Mouse (Mus musculus) G1E (cell line): Measurements from ENCODE around the gene Krt36. TPM values are rescaled to one million over a fixed set of nuclear protein-coding genes. Genes with fewer than 3 reads are reported as not detected.

Experiments
- ATAC-seq: 2 replicates; pipeline ENCODE4 v1.8.0; 2016; ENCODE audit warnings: mild to moderate bottlenecking; ENCODE audit not compliant: insufficient number of reproducible peaks, poor library complexity, low FRiP score, severe bottlenecking; ENCODE audit errors: extremely low read depth
- DNase-seq: peaks from one replicate; pipeline ENCODE4 v3.0.0; 2012; ENCODE audit warnings: low spot score
- H3K27me3 ChIP-seq: 2 replicates; pipeline ENCODE4 v1.6.1; 2012; ENCODE audit warnings: mild to moderate bottlenecking, low read length, inconsistent platforms; ENCODE audit not compliant: insufficient read depth
- H3K36me3 ChIP-seq: replicated peaks from 2 replicates; pipeline ENCODE3; 2012; ENCODE audit warnings: mild to moderate bottlenecking, inconsistent platforms
- H3K4me1 ChIP-seq: 2 replicates; pipeline ENCODE4 v1.6.1; 2012; ENCODE audit warnings: low read depth, low read length, inconsistent platforms, mixed read lengths; ENCODE audit not compliant: insufficient read depth
- H3K4me3 ChIP-seq: 2 replicates; pipeline ENCODE4 v1.5.1; 2012; ENCODE audit warnings: low read depth, mild to moderate bottlenecking, inconsistent platforms, low read length, moderate library complexity, mixed read lengths
- H3K9me3 ChIP-seq: replicated peaks from 2 replicates; pipeline ENCODE4 v1.6.1; 2012; ENCODE audit warnings: inconsistent platforms
- CTCF ChIP-seq: IDR thresholded peaks from 2 replicates; pipeline ENCODE4 v1.5.1; 2012; ENCODE audit warnings: low read depth, low read length, inconsistent platforms, mixed read lengths
- GATA1 ChIP-seq: IDR thresholded peaks from 2 replicates; pipeline ENCODE4 v1.6.1; 2012; ENCODE audit warnings: borderline replicate concordance, low read length, inconsistent platforms, mixed read lengths
- GATA2 ChIP-seq: IDR thresholded peaks from 2 replicates; pipeline ENCODE4 v1.6.1; 2012; ENCODE audit warnings: low read depth, low read length, inconsistent platforms, borderline replicate concordance
- POLR2AphosphoS5 ChIP-seq: IDR thresholded peaks from 2 replicates; pipeline ENCODE4 v1.6.1; 2012; ENCODE audit warnings: low read depth, low read length, inconsistent platforms; ENCODE audit not compliant: insufficient replicate concordance
- TAL1 ChIP-seq: conservative IDR thresholded peaks from 2 replicates; pipeline ENCODE4 v1.6.1; 2012; ENCODE audit warnings: low read depth, low read length, inconsistent platforms, mixed read lengths
- polyA plus RNA-seq: library from polyadenylated mRNA; stranded (reverse); fragments of >175 nt; gene quantifications from 2 replicates; pipeline ENCODE4 v1.2.3, GENCODE M21; 2012
- total RNA-seq, 2 experiments: library from RNA; stranded (forward) in 1 of 2; stranded (reverse) in 1 of 2; fragments of 200-1000 nt in 1 of 2; fragments of >200 nt in 1 of 2; fragmentation: Nextera tagmentation in 1 of 2; gene quantifications; 2 replicates each; pipeline ENCODE4 v1.2.3; 2014 to 2017

Krt36 gene
- total and polyA plus RNA-seq, 3 experiments, result not detected

GRCm38 (mm10) chr11:100120331-100120730, 14.9 kb upstream of the Krt36 start:
- Histone ChIP-seq H3K4me3 (no peak overlapping the region), H3K4me1 (no peaks in the 10 kb centered on the region), H3K9me3 (peaks cover 82% of the 10 kb centered on the region), H3K36me3 (no peaks in the 10 kb centered on the region), H3K27me3 (peaks cover 4% of the 10 kb centered on the region; the same call in 1 of the 2 replicates)
- DNase-seq (no peak), ATAC-seq (no peak)
- TF ChIP-seq GATA2, result no peak
- TF ChIP-seq CTCF, result no peak
- no peak for TF ChIP-seq POLR2AphosphoS5
- no peak for TF ChIP-seq GATA1
- TF ChIP-seq TAL1, result no peak

GRCm38 (mm10) chr11:100113742-100114029, 8.3 kb upstream of the Krt36 start:
- TF ChIP-seq CTCF, result no peak
- TF ChIP-seq GATA1, result no peak
- no peak for TF ChIP-seq POLR2AphosphoS5
- TF ChIP-seq GATA2, result no peak
- TF ChIP-seq TAL1, result no peak
- no peaks in the 10 kb centered on the region for H3K36me3 ChIP-seq
- H3K9me3 ChIP-seq, result peaks cover 78% of the 10 kb centered on the region
- DNase-seq (no peak), ATAC-seq (no peak)
- no peaks in the 10 kb centered on the region; the same call in 1 of the 2 replicates for H3K27me3 ChIP-seq
- no peaks in the 10 kb centered on the region for H3K4me1 ChIP-seq
- no peak overlapping the region for H3K4me3 ChIP-seq

GRCm38 (mm10) chr11:100112935-100113741, 7.7 kb upstream of the Krt36 start:
- Histone ChIP-seq H3K27me3 (no peaks in the 10 kb centered on the region; the same call in 1 of the 2 replicates), H3K4me1 (no peaks in the 10 kb centered on the region), H3K9me3 (peaks cover 75% of the 10 kb centered on the region), H3K36me3 (no peaks in the 10 kb centered on the region), H3K4me3 (no peak overlapping the region)
- no peak for DNase-seq
- TF ChIP-seq GATA2 (no peak), CTCF (no peak), POLR2AphosphoS5 (no peak), TAL1 (no peak), GATA1 (no peak)
- ATAC-seq, result no peak

GRCm38 (mm10) chr11:100102693-100103429, 2.6 kb downstream of the Krt36 start:
- Histone ChIP-seq H3K4me3 (no peak overlapping the region), H3K36me3 (no peaks in the 10 kb centered on the region), H3K4me1 (no peaks in the 10 kb centered on the region), H3K27me3 (no peaks in the 10 kb centered on the region), H3K9me3 (peaks cover 82% of the 10 kb centered on the region)
- DNase-seq, result no peak
- no peak for ATAC-seq
- TF ChIP-seq GATA1, result no peak

GRCm38 (mm10) chr11:100100391-100100790, 5.0 kb downstream of the Krt36 start:
- Histone ChIP-seq H3K9me3 (peaks cover 95% of the 10 kb centered on the region), H3K36me3 (no peaks in the 10 kb centered on the region), H3K27me3 (no peaks in the 10 kb centered on the region), H3K4me1 (no peaks in the 10 kb centered on the region), H3K4me3 (no peak overlapping the region)
- ATAC-seq (no peak), DNase-seq (no peak)
- TF ChIP-seq CTCF (no peak), GATA2 (no peak), GATA1 (no peak), TAL1 (no peak), POLR2AphosphoS5 (no peak)

GRCm38 (mm10) chr11:100097819-100098218, 7.6 kb downstream of the Krt36 start:
- TF ChIP-seq CTCF (no peak), GATA2 (no peak), POLR2AphosphoS5 (no peak), TAL1 (no peak), GATA1 (no peak)
- no peaks in the 10 kb centered on the region for H3K27me3 ChIP-seq
- no peak for ATAC-seq
- peaks cover 92% of the 10 kb centered on the region for H3K9me3 ChIP-seq
- no peak for DNase-seq
- no peaks in the 10 kb centered on the region for H3K36me3 ChIP-seq
- H3K4me1 ChIP-seq, result no peaks in the 10 kb centered on the region
- no peak overlapping the region for H3K4me3 ChIP-seq
